Mouse (Mus musculus): Measurements from ENCODE around the gene Pkn3. TPM values are rescaled to one million over a fixed set of nuclear protein-coding genes. Genes with fewer than 3 reads are reported as not detected.
A peak's percentile ranks its signal among the peaks of the same experiment; 100 is the strongest.
"Not testable (repeated sequence)": the region's sequence is repeated elsewhere in the genome, so short reads cannot be mapped to it uniquely, and the experiment has no call there.

Gene Pkn3
- total RNA-seq, 2 experiments from 2014 or later = 2.9 to 3.6 TPM

DNA sequence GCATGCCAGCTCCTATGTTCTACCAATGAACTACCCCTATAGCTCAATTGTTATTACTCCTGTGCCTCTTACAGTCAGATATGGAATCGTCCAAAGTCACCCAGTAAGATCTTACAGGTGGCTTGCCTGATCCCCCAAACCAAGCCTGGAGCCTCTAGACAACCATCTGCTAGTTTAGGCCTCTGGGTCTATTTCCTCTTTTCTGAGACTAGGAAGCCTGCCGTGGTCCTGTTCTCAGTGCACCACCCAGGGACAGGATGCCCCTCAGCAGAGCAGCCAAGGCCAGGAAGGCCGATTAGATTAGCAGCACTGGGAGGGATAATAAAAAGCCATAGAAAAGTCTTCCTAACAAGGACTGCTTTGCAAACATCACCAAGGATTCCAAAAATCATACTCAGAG lies 27.7 kb upstream of the Pkn3 start:
- H3K27ac ChIP-seq = no peak overlapping the region
- H3K4me3 ChIP-seq = no peak overlapping the region
- no peak for DNase-seq (ENCODE audit: extremely low spot score in 1 of 2, low spot score in 2 of 2)
- TF ChIP-seq CTCF (IDR thresholded peaks at IDR 0.05) = no peak
- intact Hi-C loops (cut with DNase I) = no loop called here

DNA sequence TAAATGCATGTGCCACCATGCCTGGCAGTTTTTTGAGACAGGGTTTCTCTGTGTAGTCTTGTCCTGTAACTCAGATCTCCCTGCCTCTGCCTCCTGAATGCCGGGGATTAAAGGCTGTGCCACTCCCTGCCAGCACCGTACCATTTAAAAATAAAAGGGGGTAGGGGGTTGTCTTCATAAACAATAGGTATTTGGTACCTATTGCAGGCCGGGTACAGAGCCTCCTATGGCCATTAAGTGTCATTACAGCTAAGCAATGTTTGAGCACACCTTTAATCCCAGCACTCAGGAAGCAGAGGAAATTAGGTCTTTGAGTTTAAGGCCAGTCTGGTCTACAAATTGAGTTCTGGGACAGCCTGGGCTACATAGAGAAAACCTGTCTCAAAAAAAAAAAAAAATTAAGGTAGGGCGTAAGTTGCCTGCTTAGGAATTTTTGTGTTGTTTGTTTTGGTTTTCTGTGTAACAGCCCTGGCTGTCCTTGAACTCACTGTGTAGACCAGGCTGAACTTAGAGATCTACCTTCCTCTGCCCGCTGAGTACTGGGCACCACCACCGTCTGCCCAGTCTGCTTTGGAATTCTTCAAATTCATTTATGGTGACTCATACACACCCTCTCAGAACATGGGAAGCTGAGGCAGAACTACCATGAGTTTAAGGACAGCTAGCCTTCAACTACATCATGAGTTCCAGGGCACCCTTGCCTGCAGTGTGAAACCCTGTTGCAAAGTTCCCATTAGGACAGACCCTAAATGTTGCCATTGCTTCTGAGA lies 25.3 kb upstream of the Pkn3 start:
- peak; percentile 47 for TF ChIP-seq CTCF (IDR thresholded peaks at IDR 0.05)
- intact Hi-C loops (cut with DNase I) = no loop called here
- no peak overlapping the region for H3K27ac ChIP-seq

DNA sequence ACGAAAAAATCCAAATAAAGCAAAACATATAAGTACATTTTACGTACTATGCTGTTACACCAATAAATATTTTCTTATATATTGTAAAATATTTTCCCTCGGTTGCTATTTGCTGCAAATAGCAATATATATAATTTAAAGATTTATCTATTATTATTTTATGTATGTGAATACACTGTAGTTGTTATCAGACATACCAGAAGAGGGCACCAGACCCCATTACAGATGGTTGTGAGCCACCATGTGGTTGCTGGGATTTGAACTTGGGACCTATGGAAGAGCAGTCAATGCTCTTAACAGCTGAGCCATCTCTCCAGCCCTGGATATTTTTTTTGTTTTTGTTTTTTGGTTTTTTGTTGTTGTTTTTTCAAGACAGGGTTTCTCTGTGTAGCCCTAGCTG lies 22.2 kb upstream of the Pkn3 start:
- H3K27ac ChIP-seq; H3K4me3 ChIP-seq; intact Hi-C loops (cut with DNase I); DNase-seq (ENCODE audit: extremely low spot score in 1 of 2, low spot score in 2 of 2): not testable (repeated sequence)
- peak; percentile 19 for TF ChIP-seq CTCF (IDR thresholded peaks at IDR 0.05)

More for the DNA sequence above, 25.3 kb upstream of the Pkn3 start:
- no peak for DNase-seq (ENCODE audit: extremely low spot score in 1 of 2, low spot score in 2 of 2)
- H3K4me3 ChIP-seq = no peak overlapping the region

DNA sequence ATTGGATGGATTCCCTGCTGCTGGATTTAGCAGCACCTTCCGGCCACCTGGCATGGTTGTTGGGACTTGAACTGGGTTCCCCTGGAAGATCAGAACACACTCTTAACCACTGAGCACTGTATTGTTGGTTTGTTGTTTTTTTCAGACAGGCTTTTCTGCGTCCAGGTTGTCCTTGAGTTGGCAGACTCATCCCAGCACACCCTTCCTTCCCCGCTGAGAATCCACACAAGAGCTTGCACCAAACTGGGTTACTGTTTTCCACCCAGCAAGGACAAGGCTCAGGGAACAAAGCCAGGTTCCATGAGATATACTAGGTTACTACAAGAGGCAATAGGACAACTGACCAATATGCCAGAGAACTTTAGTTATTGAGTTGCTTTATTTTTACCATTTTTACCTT lies 20.7 kb upstream of the Pkn3 start:
- no peak for TF ChIP-seq CTCF (IDR thresholded peaks at IDR 0.05)
- H3K4me3 ChIP-seq = no peak overlapping the region
- intact Hi-C loops (cut with DNase I) = no loop called here
- H3K27ac ChIP-seq = no peak overlapping the region
- DNase-seq (ENCODE audit: extremely low spot score in 1 of 2, low spot score in 2 of 2) = no peak

DNA sequence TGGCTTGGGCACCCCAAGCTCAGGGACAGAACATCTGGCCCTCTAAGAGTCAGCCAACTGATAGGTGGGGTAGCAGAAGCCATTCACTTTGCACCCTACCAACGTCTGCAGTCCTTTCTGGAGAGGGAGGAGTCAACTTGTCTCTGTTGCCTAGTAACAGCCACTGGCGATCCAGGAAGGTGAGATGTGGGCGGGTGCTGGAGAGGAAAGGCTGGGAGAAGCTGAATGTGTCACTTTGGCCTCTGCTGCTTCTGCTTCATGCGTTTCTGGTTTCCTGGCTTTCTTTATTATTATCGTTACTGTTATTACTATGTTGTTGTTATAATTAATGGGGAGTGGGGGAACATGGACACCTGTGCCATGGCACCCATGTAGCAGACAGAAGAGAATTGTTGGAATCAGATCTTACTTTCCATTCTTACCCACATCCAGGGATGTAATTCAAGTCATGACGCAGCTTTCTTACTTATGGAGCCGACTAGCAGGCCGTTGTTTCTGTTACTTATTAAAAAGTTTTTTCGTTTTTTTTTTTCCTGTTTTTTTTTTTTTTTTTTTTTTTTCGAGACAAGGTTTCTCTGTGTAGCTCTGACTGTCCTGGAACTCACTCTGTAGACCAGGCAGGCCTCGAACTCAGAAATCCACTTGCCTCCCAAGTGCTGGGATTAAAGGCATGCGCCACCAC lies 20.1 kb upstream of the Pkn3 start, which contains the start of gene Set:
Gene Set (plus strand): TSS at position 156 of the 682 bp plus-strand sequence.
- Histone ChIP-seq H3K27ac (no peak within 1 kb of the TSS), H3K4me3 (no peak within 1 kb of the TSS)
- TF ChIP-seq CTCF (IDR thresholded peaks at IDR 0.05) = no peak
- intact Hi-C loops (cut with DNase I) = no loop called here
- DNase-seq (ENCODE audit: extremely low spot score in 1 of 2, low spot score in 2 of 2) = no peak

DNA sequence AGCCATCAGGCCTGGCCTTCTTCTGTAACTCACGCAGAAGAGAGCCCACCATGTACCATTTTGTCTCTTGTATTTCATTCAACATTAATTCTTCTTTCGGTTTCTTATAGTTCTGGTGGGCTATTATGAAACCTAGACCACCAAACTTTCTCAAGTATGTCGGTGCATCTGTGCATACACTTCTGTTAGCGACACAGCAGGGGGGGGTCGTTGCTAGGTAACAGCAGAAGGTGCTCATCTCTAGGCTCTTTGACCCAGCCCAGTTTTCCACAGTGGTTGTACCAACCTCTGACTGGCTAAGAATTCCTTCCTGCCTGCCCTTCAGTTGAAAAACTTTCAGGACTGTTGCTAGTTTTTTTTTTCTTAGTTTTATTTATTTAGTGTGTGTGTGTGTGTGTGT lies 19.1 kb upstream of the Pkn3 start:
- Histone ChIP-seq H3K27ac (no peak overlapping the region), H3K4me3 (no peak overlapping the region)
- no peak for DNase-seq (ENCODE audit: extremely low spot score in 1 of 2, low spot score in 2 of 2)
- no peak for TF ChIP-seq CTCF (IDR thresholded peaks at IDR 0.05)
- intact Hi-C loops (cut with DNase I) = no loop called here

DNA sequence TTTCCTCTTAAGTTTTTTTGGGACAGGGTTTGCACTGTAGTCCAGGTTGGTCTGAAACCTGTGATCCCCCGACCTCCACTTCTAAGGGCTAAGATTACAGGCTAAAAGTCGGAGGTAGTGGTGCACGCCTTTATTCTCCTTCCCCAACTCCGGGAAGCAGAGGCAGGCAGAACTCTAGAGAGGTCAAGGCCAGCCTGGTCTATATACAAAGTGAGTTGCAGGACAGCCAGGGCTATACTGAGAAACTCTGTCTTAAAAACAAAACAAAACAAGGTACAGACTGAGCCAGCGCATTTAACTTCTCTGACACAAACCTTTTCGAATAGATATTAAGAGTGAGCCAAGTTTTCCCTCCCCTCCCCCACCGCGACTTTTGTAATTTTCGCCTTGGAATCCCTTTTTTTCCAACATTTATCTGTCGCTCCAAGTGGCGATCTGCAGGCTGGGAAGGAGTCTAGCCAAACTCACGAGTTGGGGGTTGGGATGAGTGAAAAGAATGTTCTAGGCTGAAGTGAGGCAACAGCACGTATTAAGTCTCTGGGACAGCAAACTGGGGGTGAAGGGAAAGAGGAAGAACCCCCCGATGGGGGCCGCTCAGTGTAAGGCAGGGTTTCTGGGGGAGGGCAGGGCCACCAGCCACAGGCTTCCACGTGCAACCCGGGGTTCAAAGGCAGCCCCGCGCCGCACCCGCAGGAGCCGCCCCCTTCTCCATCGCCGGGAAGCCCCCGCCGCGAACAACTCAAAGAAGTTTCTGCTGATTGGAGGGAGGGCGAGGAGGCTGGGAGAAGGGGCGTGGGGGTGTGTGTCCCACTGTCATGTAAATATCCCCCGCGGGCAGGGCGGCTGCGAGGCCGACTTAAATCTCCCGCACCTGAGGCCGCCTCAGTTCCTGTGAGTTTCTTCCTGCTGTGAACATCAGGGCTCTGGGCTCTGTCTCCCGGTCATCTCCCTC lies 16.0 kb upstream of the Pkn3 start:
- intact Hi-C loops (cut with DNase I) = no loop called here
- peak overlapping the region; percentile 49 for H3K4me3 ChIP-seq
- no peak for TF ChIP-seq CTCF (IDR thresholded peaks at IDR 0.05)
- H3K27ac ChIP-seq = peak overlapping the region; percentile 76; the same call in 1 of the 2 replicates
- peak in 1 of 2 experiments; percentile 18 for DNase-seq (ENCODE audit: extremely low spot score in 1 of 2, low spot score in 2 of 2)

DNA sequence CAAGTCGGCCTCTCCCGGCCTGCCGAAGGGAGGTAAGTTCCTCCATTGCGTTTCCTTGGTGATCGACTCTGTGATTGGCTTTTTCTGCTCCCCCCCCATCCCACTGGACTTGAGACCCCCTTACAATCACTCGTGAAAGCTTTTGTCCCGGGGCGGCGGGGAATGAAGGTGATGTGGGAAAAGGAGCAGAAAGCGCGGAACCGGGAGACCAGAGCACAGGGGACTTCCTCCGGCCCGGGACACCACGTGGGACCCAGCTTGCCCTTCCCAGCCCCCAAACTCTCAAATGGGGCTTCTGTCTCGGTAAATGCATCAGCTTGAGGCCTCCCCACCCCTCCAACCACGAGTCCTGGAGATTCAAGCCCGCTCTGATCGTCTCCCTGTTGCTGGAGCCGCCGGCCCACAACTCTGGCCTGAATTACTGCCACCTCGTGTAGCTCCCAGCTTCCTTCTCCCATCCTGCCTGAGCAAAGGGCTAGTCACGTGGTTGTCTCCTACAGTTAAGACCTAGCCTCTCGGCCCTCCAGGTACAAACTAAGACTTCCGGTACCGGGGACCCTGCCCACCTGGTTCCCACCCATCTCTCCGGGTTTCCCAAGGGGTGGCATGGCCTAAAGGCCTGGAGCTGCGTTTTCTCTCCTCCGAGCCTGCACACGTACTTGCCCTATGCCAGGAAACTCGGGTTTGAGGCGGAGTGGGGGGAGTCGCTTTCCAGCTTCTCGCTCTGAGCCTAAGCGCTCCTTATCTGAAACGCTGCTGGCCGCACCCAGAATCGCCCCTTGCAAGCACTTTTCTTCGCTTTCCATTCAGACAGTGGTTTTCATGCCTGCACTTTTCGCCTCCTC lies 15.0 kb upstream of the Pkn3 start:
- H3K27ac ChIP-seq = peak overlapping the region; percentile 76
- TF ChIP-seq CTCF (IDR thresholded peaks at IDR 0.05) = no peak
- intact Hi-C loops (cut with DNase I) = no loop called here

DNA sequence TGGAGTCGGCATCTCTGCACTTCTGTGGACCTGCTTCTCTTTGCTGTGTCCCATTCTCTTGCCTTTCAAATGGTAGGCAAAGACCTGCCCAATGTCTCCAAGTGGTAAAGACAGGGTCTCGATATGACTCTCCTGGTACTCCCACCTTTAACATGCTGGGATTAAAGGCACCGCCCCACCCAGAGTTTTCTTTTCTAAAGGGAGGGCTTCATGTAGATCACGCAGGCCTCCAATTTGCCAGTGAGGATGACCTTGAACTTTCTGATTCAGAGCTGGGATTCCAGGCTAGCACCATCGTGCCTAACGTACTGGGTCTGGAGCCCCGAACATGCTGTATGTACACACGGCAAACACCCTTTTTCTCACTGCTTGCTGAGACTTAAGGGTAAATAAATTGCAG lies 14.2 kb upstream of the Pkn3 start:
- Histone ChIP-seq H3K27ac (peak overlapping the region; percentile 76), H3K4me3 (peak overlapping the region; percentile 49)
- DNase-seq (ENCODE audit: extremely low spot score in 1 of 2, low spot score in 2 of 2) = no peak
- intact Hi-C loops (cut with DNase I) = no loop called here
- no peak for TF ChIP-seq CTCF (IDR thresholded peaks at IDR 0.05)

More for the DNA sequence above, 15.0 kb upstream of the Pkn3 start:
- peak; percentile 23 to 26 for DNase-seq (ENCODE audit: extremely low spot score in 1 of 2, low spot score in 2 of 2)
- peak overlapping the region; percentile 49 for H3K4me3 ChIP-seq

DNA sequence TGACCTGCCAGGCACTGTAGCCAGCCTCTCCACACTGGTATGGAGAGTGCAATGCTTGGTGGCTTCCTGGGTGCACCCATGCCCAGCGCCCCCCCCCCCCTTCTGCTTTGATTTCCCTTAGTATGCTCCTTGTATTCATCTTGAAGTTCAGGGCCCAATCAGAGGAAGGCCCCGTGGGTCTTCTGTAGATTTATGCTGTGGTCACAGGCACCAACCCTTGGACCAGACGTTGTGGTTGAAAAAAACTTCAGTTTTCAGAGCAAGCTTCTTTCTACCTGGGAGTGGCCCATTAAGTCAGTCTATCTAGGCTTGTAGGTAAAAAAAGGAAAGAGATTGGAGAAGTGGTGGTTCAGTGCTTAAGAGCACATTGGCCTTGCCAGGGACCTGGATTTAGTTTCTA lies 13.7 kb upstream of the Pkn3 start:
- no peak overlapping the region for H3K4me3 ChIP-seq
- TF ChIP-seq CTCF (IDR thresholded peaks at IDR 0.05) = no peak
- intact Hi-C loops (cut with DNase I) = no loop called here
- DNase-seq (ENCODE audit: extremely low spot score in 1 of 2, low spot score in 2 of 2) = no peak
- H3K27ac ChIP-seq = no peak overlapping the region

DNA sequence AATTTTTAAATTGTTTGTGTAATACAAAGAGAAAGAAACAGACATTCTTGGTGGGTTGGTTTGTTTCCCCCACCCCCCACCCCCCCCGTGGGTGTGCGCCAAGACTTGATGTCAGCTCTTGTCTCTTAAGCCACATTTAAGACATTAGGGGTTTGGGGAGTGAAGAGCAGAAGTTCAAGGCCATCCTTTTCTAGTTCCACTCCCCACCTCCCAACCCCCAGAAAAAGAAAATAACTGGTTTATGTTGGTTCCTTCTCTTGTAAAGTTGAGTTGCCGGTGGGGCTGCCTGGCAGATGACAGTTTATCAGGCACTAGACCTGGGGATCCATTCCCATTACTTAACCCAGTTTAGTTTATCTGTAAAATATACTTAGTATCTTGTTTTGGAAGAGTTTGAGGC lies 13.2 kb upstream of the Pkn3 start:
- H3K27ac ChIP-seq = no peak overlapping the region
- TF ChIP-seq CTCF (IDR thresholded peaks at IDR 0.05) = no peak
- intact Hi-C loops (cut with DNase I) = no loop called here
- H3K4me3 ChIP-seq = no peak overlapping the region
- DNase-seq (ENCODE audit: extremely low spot score in 1 of 2, low spot score in 2 of 2) = no peak
